Mouse (Mus musculus) heart, postnatal 0 days (tissue): Measurements from ENCODE around the gene Rims1. TPM values are rescaled to one million over a fixed set of nuclear protein-coding genes. Genes with fewer than 3 reads are reported as not detected.

Experiments
- ATAC-seq: fragments of 200-750 bp; cut with Nextera tagmentation; 2 replicates; pipeline ENCODE4 v1.8.0; 2017; ENCODE audit warnings: low read depth, moderate number of reproducible peaks, moderate library complexity; ENCODE audit not compliant: insufficient read depth
- DNase-seq: peaks from one replicate; pipeline ENCODE4 v3.0.0-alpha.2; 2016; ENCODE audit warnings: low spot score
- H3K27ac ChIP-seq: fragments of 300-500 bp; sonication (generic); 2 replicates; pipeline ENCODE4 v1.5.1; 2014; ENCODE audit warnings: low read depth, mild to moderate bottlenecking
- H3K27me3 ChIP-seq: fragments of 300-500 bp; sonication (generic); 2 replicates; pipeline ENCODE4 v1.6.1; 2014; ENCODE audit warnings: low read length, mixed read lengths; ENCODE audit not compliant: control insufficient read depth, insufficient read depth
- H3K36me3 ChIP-seq: fragments of 300-500 bp; sonication (generic); replicated peaks from 2 replicates; pipeline ENCODE4 v1.6.1; 2014; ENCODE audit warnings: low read length, mixed read lengths; ENCODE audit not compliant: control insufficient read depth, insufficient read depth
- H3K4me1 ChIP-seq: fragments of 300-500 bp; sonication (generic); 2 replicates; pipeline ENCODE4 v1.6.1; 2014; ENCODE audit warnings: antibody characterized with exemption; ENCODE audit not compliant: control insufficient read depth, insufficient read depth
- H3K4me2 ChIP-seq: fragments of 300-500 bp; sonication (generic); 2 replicates; pipeline ENCODE4 v1.6.1; 2014; ENCODE audit warnings: low read depth, mild to moderate bottlenecking, low read length, moderate library complexity
- H3K4me3 ChIP-seq: fragments of 300-500 bp; sonication (generic); 2 replicates; pipeline ENCODE4 v1.5.1; 2014; ENCODE audit warnings: low read depth, low read length
- H3K9ac ChIP-seq: fragments of 300-500 bp; sonication (generic); replicated peaks from 2 replicates; pipeline ENCODE4 v1.6.1; 2014; ENCODE audit warnings: low read depth, low read length, mixed read lengths
- H3K9me3 ChIP-seq: fragments of 300-500 bp; sonication (generic); replicated peaks from 2 replicates; pipeline ENCODE4 v1.6.1; 2016; ENCODE audit warnings: low read length; ENCODE audit not compliant: control insufficient read depth
- CTCF ChIP-seq: IDR thresholded peaks from 2 replicates; pipeline ENCODE4 v1.5.1; 2016; ENCODE audit warnings: antibody characterized with exemption, control low read depth, low read depth
- EP300 ChIP-seq: IDR thresholded peaks from 2 replicates; pipeline ENCODE4 v1.6.1; 2016; ENCODE audit warnings: antibody characterized with exemption, low read depth
- WGBS: fragments of 180-500 bp; shearing (Covaris S2); extraction: QIAGEN DNeasy Blood & Tissue Kit; methylation state at CpG from one replicate; pipeline ENCODE4 v1.1.7; 2014; 5-methylcytosine and 5-hydroxymethylcytosine counted together
- polyA plus RNA-seq: library from polyadenylated mRNA; unstranded; fragments of >200 nt; fragmentation: Nextera tagmentation; extraction: Ambion mirVana; gene quantifications from 2 replicates; pipeline ENCODE4 v1.2.1, GENCODE M21; 2015
- total RNA-seq: library from RNA; depleted of rRNA; stranded (reverse); fragments of >200 nt; gene quantifications from 2 replicates; pipeline ENCODE4 v1.2.3, GENCODE M21; 2014; ENCODE audit warnings: low replicate concordance

Gene Rims1
- total and polyA plus RNA-seq, 2 experiments from 2014 or later, result 0.59 to 2.6 TPM

- Histone ChIP-seq H3K36me3 (no peaks in the 10 kb centered on the region), H3K4me1 (no peaks in the 10 kb centered on the region), H3K4me3 (no peak overlapping the region), H3K27ac (no peak overlapping the region), H3K9ac (no peak overlapping the region), H3K9me3 (no peaks in the 10 kb centered on the region), H3K4me2 (no peak overlapping the region), H3K27me3 (no peaks in the 10 kb centered on the region)
- no peak for ATAC-seq
- WGBS, result 50% methylated on average over 2 of the region's 2 CpGs
- TF ChIP-seq CTCF (no peak), EP300 (no peak)
- DNase-seq, result no peak
These were observed 449.6 kb downstream of the Rims1 start for GRCm38 (mm10) chr1:22356209-22356608.

GRCm38 (mm10) chr1:22353687-22354086 is 452.1 kb downstream of the Rims1 start:
- Histone ChIP-seq H3K4me1 (no peaks in the 10 kb centered on the region), H3K27me3 (no peaks in the 10 kb centered on the region), H3K4me3 (no peak overlapping the region), H3K4me2 (no peak overlapping the region), H3K9me3 (no peaks in the 10 kb centered on the region), H3K27ac (no peak overlapping the region), H3K9ac (no peak overlapping the region), H3K36me3 (no peaks in the 10 kb centered on the region)
- TF ChIP-seq EP300 (no peak), CTCF (no peak)
- ATAC-seq (no peak), DNase-seq (no peak)
- 85% methylated on average over 4 of the region's 4 CpGs for WGBS

GRCm38 (mm10) chr1:22338914-22339313 is 466.9 kb downstream of the Rims1 start:
- Histone ChIP-seq H3K4me3 (no peak overlapping the region), H3K4me1 (no peaks in the 10 kb centered on the region), H3K9ac (no peak overlapping the region), H3K4me2 (no peak overlapping the region), H3K9me3 (no peaks in the 10 kb centered on the region), H3K36me3 (no peaks in the 10 kb centered on the region), H3K27me3 (no peaks in the 10 kb centered on the region), H3K27ac (no peak overlapping the region)
- no peak for DNase-seq
- 53% methylated on average over 9 of the region's 9 CpGs for WGBS
- ATAC-seq, result no peak
- TF ChIP-seq CTCF (no peak), EP300 (no peak)

GRCm38 (mm10) chr1:22320941-22321676 is 484.7 kb downstream of the Rims1 start:
- Histone ChIP-seq H3K4me3 (no peak overlapping the region), H3K4me1 (no peaks in the 10 kb centered on the region), H3K9me3 (no peaks in the 10 kb centered on the region), H3K9ac (no peak overlapping the region), H3K27ac (no peak overlapping the region), H3K4me2 (no peak overlapping the region), H3K36me3 (no peaks in the 10 kb centered on the region), H3K27me3 (no peaks in the 10 kb centered on the region)
- 66% methylated on average over 6 of the region's 6 CpGs for WGBS
- TF ChIP-seq CTCF, result no peak
- TF ChIP-seq EP300, result no peak
- DNase-seq (no peak), ATAC-seq (no peak)

GRCm38 (mm10) chr1:22315537-22315936 is 490.3 kb downstream of the Rims1 start:
- Histone ChIP-seq H3K27ac (no peak overlapping the region), H3K36me3 (no peaks in the 10 kb centered on the region), H3K27me3 (no peaks in the 10 kb centered on the region), H3K4me2 (no peak overlapping the region), H3K4me3 (no peak overlapping the region), H3K4me1 (no peaks in the 10 kb centered on the region), H3K9me3 (no peaks in the 10 kb centered on the region), H3K9ac (no peak overlapping the region)
- TF ChIP-seq EP300, result no peak
- TF ChIP-seq CTCF, result no peak
- no peak for ATAC-seq
- DNase-seq, result no peak
- 38% methylated on average over 2 of the region's 2 CpGs for WGBS

- H3K27me3 ChIP-seq, result no peaks in the 10 kb centered on the region
- no peak overlapping the region for H3K4me2 ChIP-seq
- H3K4me1 ChIP-seq, result no peaks in the 10 kb centered on the region
- no peak overlapping the region for H3K27ac ChIP-seq
- WGBS, result 87% methylated on average over 7 of the region's 7 CpGs
- H3K4me3 ChIP-seq, result no peak overlapping the region
- DNase-seq (no peak), ATAC-seq (no peak)
- no peaks in the 10 kb centered on the region for H3K9me3 ChIP-seq
- no peak overlapping the region for H3K9ac ChIP-seq
- H3K36me3 ChIP-seq, result no peaks in the 10 kb centered on the region
- TF ChIP-seq CTCF (no peak), EP300 (no peak)
These were observed 494.3 kb downstream of the Rims1 start for GRCm38 (mm10) chr1:22311471-22311870.
